Mouse (Mus musculus) left cerebral cortex, adult 11 months (tissue): Measurements from ENCODE around the gene Raly.

Experiments
- DNase-seq: peaks from one replicate; pipeline ENCODE4 v3.0.0; 2022; ENCODE audit warnings: low spot score

The Raly gene

DNA sequence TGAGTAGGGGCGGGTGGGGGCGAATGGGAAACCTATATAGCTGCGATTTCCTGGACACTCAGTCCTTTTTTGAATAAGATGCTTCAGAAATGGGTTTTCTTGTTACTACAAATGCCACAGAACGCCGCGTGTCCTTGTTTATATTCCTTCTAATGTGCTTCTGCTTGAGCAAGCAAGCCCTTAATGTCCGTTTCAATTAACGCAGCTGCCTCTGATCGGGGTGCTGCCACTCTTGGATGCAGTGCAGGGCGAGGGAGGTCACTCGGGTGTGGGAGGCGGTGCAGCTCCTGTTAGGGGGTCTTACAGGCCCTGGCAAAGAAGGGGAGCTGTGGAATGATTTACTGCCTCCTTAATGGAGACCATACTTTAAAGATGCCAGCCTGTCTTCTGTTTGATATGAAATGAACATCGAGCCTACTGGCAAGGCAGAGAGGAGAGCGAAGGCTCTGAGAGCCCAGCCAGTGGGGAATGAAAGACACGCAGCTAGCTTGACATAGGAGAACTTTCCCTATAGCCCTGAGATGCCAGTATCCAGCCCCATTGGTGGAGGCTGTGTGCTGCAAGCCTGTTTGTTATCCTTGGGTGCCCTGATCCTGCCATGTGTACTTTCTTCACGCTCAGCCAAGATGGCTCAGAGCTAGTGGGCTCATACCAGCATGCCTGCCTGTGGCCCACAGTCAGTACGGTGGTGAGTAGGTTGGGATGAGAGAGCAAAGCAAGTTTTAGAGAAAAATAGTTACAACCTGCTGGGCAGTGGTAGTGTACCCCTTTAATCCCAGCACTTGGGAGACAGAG lies 7.8 kb upstream of the Raly start:
- no peak for DNase-seq

GRCm38 (mm10) chr2:154785284-154785683 lies 5.6 kb upstream of the Raly start:
- no peak for DNase-seq

- DNase-seq = no peak
Observed at GRCm38 (mm10) chr2:154786187-154786586, 4.7 kb upstream of the Raly start.

DNA sequence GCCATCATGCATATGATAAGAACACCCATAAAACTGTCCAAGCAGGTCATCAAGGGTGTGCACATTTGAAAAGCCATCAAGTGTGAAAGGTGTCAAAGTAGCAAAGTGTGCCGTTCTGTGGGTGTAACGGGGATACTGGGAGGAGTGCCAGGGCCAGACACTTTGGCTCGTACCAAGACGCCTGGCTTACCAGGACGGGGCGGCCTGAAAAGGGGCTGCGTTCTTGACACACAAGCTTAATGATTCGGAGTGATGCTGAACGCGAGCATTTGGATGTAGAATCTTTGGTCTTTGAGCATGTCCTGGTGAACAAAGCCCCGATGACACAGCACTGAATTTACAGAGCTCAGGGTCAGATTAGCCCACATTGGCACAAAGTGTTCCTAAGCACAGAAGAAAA lies 4.1 kb upstream of the Raly start:
- no peak for DNase-seq

GRCm38 (mm10) chr2:154789381-154789780 lies 1.5 kb upstream of the Raly start:
- DNase-seq = no peak

GRCm38 (mm10) chr2:154789977-154790655 lies 780 bp upstream of the Raly start:
- DNase-seq = no peak

DNA sequence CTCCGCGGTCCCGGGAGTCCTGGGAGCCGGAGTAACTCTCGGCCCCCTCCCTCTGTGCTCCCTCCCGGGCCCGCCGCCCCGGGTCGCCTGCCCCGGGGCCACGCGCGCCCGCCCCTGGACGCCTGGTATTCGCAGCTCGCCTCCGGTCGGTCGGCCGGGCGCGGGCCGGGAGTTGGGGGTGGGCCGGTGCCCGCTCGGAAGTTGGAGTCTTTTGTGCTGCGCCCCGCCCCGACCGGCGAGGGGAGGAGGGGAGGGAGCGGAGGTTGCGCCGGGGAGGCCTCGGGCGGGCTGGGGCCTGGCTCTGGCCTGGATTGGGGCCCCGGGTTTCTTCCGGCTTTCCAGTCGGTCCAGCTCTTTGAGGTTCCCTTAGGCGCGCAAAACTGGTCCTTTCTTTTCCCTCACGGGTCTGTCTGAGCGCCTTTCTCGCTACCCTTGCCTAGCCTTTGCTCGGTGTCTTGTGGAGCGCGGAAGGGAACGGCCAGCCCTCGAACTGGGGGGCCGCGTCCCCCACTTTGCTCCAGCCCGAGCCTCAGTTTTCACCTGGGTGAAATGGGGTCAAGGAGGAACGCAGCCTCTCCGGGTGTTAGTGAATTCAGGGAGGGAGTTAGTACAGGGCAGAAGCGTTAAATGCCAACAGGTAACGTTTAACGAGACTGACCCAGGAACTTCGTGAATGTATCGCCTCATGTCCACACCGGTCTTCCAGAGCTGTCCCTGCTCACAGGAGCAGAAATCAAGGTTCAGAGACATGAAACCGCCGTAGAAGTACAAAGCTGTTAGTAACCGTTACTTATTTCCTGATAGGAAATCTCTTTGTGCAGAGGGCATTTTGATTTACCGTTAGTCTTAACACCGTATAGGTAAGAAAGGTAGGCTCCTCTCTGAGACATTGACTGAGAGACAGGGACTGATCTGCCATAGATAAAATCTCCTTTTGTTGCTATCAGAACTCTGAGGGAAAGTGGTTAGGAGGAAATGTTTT lies 1.1 kb downstream of the Raly start:
- peak; percentile 29 for DNase-seq

DNA sequence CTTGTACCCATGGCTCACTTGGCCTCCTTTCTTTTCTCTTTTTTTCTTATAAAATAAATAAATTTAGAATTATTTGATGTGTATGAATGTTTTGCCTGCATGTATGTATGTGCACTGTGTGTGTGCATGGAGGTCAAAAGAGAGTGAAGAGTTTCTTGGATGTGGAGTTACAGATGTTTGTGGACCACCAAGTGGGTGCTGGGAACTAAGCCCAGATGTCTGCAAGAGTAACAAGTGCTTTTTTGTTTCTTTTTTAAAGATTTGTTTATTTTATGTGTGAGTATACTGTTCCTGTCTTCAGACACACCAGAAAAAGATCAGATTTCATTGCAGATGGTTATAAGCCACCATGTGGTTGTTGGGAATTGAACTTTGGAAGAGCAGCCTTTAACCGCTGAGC lies 12.5 kb downstream of the Raly start:
- no peak for DNase-seq

DNA sequence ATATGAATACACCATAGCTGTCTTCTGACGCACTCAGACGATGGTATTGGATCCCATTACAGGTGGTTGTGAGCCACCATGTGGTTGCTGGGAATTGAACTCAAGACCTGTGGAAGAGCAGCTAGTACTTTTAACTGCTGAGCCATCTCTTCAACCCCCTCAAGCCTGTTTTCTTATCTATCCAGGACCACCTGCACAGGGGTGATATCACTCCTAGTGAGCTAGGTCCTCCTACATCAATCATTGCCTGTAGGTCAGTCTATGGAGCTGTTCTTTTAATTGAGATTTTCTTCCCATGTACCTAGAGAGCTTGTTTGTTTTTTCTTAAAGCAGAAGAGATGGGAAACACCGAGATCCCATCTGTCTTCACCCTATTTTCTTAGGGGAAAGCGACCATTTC lies 12.9 kb downstream of the Raly start:
- no peak for DNase-seq

DNA sequence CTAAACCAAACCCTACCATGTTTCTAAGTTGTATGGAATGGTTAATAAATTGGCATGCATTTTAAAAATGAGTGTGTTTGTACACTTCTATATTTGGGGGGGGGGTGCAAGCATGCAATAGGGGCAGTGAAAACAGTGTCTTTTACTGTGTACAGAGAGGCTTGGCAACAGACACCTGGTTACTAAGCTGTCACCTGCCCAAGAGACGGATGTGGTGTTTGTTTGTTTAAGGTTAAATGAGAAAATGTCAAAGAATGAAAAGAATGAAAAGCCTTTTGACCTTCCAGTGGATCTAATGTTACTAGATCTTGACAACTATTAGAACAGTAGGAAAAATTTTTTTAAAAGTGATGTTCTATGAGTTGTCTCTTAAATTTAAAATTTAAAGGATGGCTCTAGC lies 16.8 kb downstream of the Raly start:
- DNase-seq = no peak

DNA sequence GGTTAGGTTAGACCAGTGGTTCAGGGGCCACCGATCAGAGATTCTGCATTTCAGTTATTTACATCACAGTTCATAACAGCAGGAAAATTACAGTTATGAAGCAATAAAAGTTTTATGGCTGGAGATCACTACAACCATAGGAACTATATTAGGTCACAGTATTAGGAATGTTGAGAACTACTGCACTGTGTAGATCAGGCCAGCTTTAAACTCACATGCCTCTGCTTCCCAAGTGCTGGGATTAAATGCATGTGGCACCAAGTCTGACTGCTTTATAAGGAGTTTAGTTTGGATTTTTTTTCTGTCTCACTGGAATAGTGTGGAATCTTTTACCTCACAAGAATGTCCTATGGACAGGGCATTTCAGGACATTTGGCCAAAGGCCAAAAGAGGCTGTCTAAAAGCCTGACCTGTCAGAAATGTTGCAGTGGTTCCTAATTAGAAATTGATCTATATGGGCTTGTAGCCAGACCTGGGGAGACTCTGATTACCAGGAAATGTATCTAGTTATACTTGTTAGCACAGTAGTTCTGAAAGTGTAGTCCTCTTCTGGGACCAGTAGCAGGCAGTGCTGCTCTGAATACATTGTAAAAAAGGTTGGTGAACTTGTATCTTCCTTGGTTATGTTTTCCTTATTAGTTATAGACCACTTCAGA lies 18.3 kb downstream of the Raly start:
- DNase-seq = no peak

DNA sequence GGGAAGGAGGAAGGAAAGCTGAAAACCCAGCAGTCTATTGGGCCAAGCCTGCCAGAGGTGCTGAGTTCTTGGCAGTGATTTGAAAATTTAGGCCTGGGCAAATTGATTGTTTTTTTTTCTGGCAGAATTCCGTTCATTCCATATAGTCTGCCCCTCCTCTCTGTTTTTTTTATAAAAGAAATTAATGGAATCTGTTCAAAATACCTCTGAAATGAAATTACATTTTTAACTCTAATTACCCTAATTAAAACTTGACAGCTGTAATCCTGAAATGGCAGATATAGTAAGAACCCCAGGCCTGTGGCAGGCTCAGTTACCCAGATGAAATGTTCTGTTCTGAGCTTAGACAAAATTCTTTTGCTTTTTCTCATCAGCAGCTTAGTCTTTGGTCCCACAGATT lies 19.9 kb downstream of the Raly start:
- no peak for DNase-seq

DNA sequence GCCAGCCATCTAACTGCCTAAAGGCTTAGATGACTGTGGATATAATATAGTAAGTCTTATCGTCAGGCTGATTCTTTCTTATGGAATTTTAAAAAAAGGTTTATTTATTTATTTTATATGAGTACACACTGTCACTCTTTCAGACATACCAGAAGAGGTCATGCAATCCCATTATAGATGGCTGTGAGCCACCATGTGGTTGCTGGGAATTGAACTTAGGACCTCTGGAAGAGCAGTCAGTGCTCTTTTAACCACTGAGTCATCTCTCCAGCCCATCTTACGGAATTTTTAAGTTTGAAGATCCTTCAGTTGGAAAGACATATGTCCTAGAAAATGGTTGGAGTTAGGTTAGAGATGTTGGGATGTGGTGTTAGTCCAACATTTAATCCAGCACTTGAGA lies 22.5 kb downstream of the Raly start:
- DNase-seq = no peak

- no peak for DNase-seq
Observed at GRCm38 (mm10) chr2:154817089-154817488, 26.2 kb downstream of the Raly start.

DNA sequence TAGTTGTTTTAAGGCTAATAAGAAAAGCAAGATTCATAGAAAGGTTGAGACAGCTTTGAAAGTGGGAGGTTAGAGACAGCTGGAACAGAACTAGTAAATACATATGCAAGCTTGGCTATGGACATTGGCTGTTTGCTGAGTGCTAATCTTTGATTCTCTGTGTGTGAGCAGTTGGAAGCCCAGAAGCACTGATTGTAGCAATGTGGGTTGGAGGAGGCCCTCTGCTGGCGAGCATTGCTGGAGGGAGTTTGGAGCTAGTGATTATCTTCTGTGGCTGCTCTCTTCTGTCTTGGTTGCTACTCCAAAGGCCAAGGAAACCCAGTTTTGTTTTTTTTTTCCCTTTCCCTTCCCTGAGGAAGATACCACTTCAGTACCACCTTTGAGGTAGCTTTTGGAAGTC lies 26.9 kb downstream of the Raly start:
- peak; percentile 23 for DNase-seq

GRCm38 (mm10) chr2:154818599-154818998 lies 27.7 kb downstream of the Raly start:
- no peak for DNase-seq

- DNase-seq = no peak
Observed at GRCm38 (mm10) chr2:154820346-154820745, 29.4 kb downstream of the Raly start.

DNA sequence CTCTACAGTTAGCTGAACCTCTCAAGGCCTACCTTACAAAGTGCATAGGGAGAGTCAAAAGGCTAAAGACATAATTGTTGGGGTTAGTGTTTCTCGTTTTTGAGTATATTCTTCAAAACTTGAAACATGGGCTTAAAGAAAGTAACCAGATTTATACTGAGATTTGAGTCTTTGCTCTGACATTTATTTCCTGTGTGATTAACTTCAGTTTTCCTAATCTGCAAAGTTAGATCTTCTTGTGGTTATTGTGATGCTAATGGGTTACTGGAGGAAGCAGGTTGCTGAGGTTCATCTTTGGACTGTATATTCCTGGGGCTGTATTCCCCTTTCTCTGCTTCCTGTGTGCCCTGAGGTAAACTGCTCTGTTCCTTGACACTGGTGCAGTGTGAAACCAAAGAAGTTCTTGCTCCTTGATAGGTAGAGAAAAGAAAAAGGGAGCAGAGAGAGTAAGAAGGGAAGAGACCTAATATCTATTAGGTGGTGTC lies 35.2 kb downstream of the Raly start:
- DNase-seq = no peak

GRCm38 (mm10) chr2:154827521-154827920 lies 36.6 kb downstream of the Raly start:
- DNase-seq = no peak

GRCm38 (mm10) chr2:154832471-154832870 lies 41.6 kb downstream of the Raly start:
- no peak for DNase-seq

- no peak for DNase-seq
Observed at GRCm38 (mm10) chr2:154834149-154834865, 43.4 kb downstream of the Raly start.
